Mouse (Mus musculus) embryo, embryonic 10 days (tissue): ENCODE data around the gene 1600014C23Rik.

Source experiments
- DNase-seq: peaks from one replicate; pipeline ENCODE4 v3.0.0-alpha.2; 2015; ENCODE audit warnings: low spot score

Gene 1600014C23Rik

GRCm38 (mm10) chr17:45689120-45689519 lies 44.5 kb downstream of the 1600014C23Rik start:
- DNase-seq, result no peak

GRCm38 (mm10) chr17:45686716-45687115 lies 46.9 kb downstream of the 1600014C23Rik start, which contains the start of gene Tmem63b:
Tmem63b (minus strand) TSS chr17:45686905.
- DNase-seq, result no peak

- DNase-seq, result peak; percentile 96
These were observed 47.5 kb downstream of the 1600014C23Rik start, which contains the start of gene Mrpl14 for GRCm38 (mm10) chr17:45686093-45686619. Mrpl14 (plus strand) TSS chr17:45686322.

GRCm38 (mm10) chr17:45685171-45686092 lies 48.2 kb downstream of the 1600014C23Rik start:
- DNase-seq, result peak; percentile 62

GRCm38 (mm10) chr17:45684667-45685131 lies 48.9 kb downstream of the 1600014C23Rik start:
- DNase-seq, result no peak
